Mouse (Mus musculus) colon, adult 2 months (tissue): ENCODE data around the gene Glul. TPM values are rescaled to one million over a fixed set of nuclear protein-coding genes. Genes with fewer than 3 reads are reported as not detected.

Experiments
- polyA plus RNA-seq: library from polyadenylated mRNA; depleted of rRNA; stranded (reverse); fragments of >200 nt; gene quantifications from 2 replicates; pipeline ENCODE4 v1.2.3, GENCODE M21; 2012; rRNA removed

The Glul gene
- 211 and 268 TPM in 2 replicates for polyA plus RNA-seq

GRCm38 (mm10) chr1:153899731-153900380, at the start of gene Glul, which contains the start of gene Teddm2:
Gene Glul, plus strand, starts transcription at chr1:153899944.
Gene Teddm2, minus strand, starts transcription at chr1:153900228.

DNA sequence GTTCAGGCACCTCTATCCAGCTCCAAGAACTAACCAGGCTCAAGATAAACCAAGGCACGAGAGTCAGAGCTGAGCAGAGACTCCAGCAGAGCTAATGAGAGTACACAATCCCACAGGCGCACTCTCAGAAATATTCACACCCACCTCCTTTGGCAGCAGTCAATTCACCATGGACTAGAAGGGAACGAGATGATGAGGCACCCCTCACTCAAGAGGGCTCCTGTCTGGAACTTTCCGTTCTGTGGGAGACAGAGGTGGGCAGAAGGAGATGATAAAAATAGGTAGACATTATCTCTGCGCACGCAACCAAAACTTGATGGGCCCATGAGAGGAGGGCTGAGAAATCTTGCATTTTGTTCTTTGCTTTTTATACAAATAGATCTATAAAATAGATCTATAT, 25.7 kb upstream of the Glul start, which contains the start of gene Teddm1b:
TSS of gene Teddm1b (plus strand) at position 301 of the 400 bp plus-strand sequence.

GRCm38 (mm10) chr1:153891442-153891841, 8.3 kb upstream of the Glul start, which contains the start of gene Teddm1a:
Gene Teddm1a, plus strand, starts transcription at chr1:153891742.

Other genes with a start within 250 kb of the Glul start
- gene Rgs8, start 246.9 kb upstream of the Glul start, polyA plus RNA-seq, result 0.48 and 0.66 TPM in 2 replicates
- gene Rgs16, start 159.6 kb upstream of the Glul start, polyA plus RNA-seq, result 2.7 and 3.1 TPM in 2 replicates
- 36.4 and 40.3 TPM in 2 replicates for gene Rnasel, start 150.5 kb upstream of the Glul start, polyA plus RNA-seq
- 0.06 TPM in 1 of 2 replicates, not detected in the other for gene Rgsl1, start 55.8 kb upstream of the Glul start, polyA plus RNA-seq
- not detected in 2 replicates for gene Teddm1b, start 25.6 kb upstream of the Glul start, polyA plus RNA-seq
- not detected in 2 replicates for gene Teddm1a, start 8.2 kb upstream of the Glul start, polyA plus RNA-seq
- 0.27 and 0.35 TPM in 2 replicates for gene Teddm2, start 284 bp downstream of the Glul start, polyA plus RNA-seq